Mouse (Mus musculus) limb, embryonic 14.5 days (tissue): ENCODE measurements around the gene Syne2. TPM values are rescaled to one million over a fixed set of nuclear protein-coding genes. Genes with fewer than 3 reads are reported as not detected.

Experiments
- ATAC-seq: fragments of 200-750 bp; cut with Nextera tagmentation; 2 replicates; pipeline ENCODE4 v1.8.0; 2017; ENCODE audit warnings: low read depth, moderate number of reproducible peaks, moderate TSS enrichment; ENCODE audit not compliant: low FRiP score
- DNase-seq: peaks from one replicate; pipeline ENCODE4 v3.0.0-alpha.2; 2015; ENCODE audit warnings: low spot score
- H3K27ac ChIP-seq: fragments of 300-500 bp; sonication (generic); replicated peaks from 2 replicates; pipeline ENCODE4 v1.5.1; 2014; ENCODE audit warnings: low read depth, mild to moderate bottlenecking, low read length, moderate library complexity, mixed read lengths
- H3K27me3 ChIP-seq: fragments of 300-500 bp; sonication (generic); 2 replicates; pipeline ENCODE4 v1.6.1; 2014; ENCODE audit warnings: low read length, mixed read lengths; ENCODE audit not compliant: control insufficient read depth, insufficient read depth
- H3K36me3 ChIP-seq: fragments of 300-500 bp; sonication (generic); 2 replicates; pipeline ENCODE4 v1.6.1; 2014; ENCODE audit warnings: mild to moderate bottlenecking, low read length, moderate library complexity, mixed read lengths; ENCODE audit not compliant: control insufficient read depth, insufficient read depth
- H3K4me1 ChIP-seq: fragments of 300-500 bp; sonication (generic); 2 replicates; pipeline ENCODE4 v1.6.1; 2014; ENCODE audit warnings: antibody characterized with exemption, low read length, mixed read lengths; ENCODE audit not compliant: control insufficient read depth, insufficient read depth
- H3K4me2 ChIP-seq: fragments of 300-500 bp; sonication (generic); replicated peaks from 2 replicates; pipeline ENCODE4 v1.6.1; 2014; ENCODE audit warnings: low read depth, mild to moderate bottlenecking, low read length, moderate library complexity; ENCODE audit not compliant: severe bottlenecking
- H3K4me3 ChIP-seq: fragments of 300-500 bp; sonication (generic); replicated peaks from 2 replicates; pipeline ENCODE4 v1.5.1; 2014; ENCODE audit warnings: low read length
- H3K9ac ChIP-seq: fragments of 300-500 bp; sonication (generic); 2 replicates; pipeline ENCODE4 v1.6.1; 2014; ENCODE audit warnings: mild to moderate bottlenecking, low read depth, low read length, moderate library complexity; ENCODE audit not compliant: severe bottlenecking
- H3K9me3 ChIP-seq: fragments of 300-500 bp; sonication (generic); 2 replicates; pipeline ENCODE4 v1.6.1; 2016; ENCODE audit warnings: low read length; ENCODE audit not compliant: control insufficient read depth
- POLR2A ChIP-seq: fragments of 200-500 bp; IDR thresholded peaks from 2 replicates; pipeline ENCODE4 v1.8.0; 2012; ENCODE audit warnings: inconsistent platforms, mild to moderate bottlenecking, moderate library complexity, borderline replicate concordance; ENCODE audit not compliant: insufficient read depth, insufficient read length; ENCODE audit errors: extremely low read depth
- WGBS: fragments of 180-500 bp; shearing (Covaris S2); extraction: QIAGEN DNeasy Blood & Tissue Kit; methylation state at CpG from one replicate; pipeline ENCODE4 v1.1.7; 2014; 5-methylcytosine and 5-hydroxymethylcytosine counted together
- polyA plus RNA-seq, 2 experiments: library from polyadenylated mRNA; depleted of rRNA in 1 of 2; stranded (reverse) in 1 of 2; unstranded in 1 of 2; fragments of >200 nt; fragmentation: Nextera tagmentation in 1 of 2; extraction: Ambion mirVana in 1 of 2; gene quantifications; 2 replicates each; pipeline versions ENCODE4 v1.2.1 to v1.2.3; 2012 to 2014

Syne2 gene
- polyA plus RNA-seq, 2 experiments: 41.5 to 48.0 TPM

DNA sequence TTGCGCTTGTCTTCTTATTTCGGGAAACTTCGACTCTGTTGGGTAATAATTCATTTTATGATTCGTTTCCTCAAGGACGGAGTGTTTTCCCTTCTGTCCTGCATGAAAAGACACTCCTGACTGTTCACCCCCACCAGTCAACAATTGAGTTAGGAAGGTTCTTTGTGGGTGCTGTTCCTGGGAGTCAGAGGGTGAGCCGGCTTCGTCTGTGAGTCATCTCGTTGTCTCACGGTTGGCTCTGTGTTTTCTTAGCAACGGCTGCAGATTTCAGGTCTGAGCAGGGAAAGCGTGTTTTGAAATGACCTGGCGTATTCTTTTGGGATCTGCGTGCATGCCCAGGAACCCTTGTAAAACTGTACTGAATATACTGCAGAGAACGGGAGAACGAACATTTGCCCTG is 9.8 kb downstream of the Syne2 start:
- Histone ChIP-seq H3K27me3 (no peaks in the 10 kb centered on the region), H3K9me3 (no peaks in the 10 kb centered on the region), H3K4me3 (no peak overlapping the region), H3K9ac (no peak overlapping the region), H3K27ac (no peak overlapping the region), H3K36me3 (no peaks in the 10 kb centered on the region), H3K4me2 (0 out of 2 replicates have a peak overlapping the region, but pooled peaks have one; percentile 15), H3K4me1 (peaks cover 28% of the 10 kb centered on the region)
- no peak for TF ChIP-seq POLR2A
- ATAC-seq (no peak), DNase-seq (no peak)
- WGBS: 49% methylated on average over 15 of the region's 15 CpGs

DNA sequence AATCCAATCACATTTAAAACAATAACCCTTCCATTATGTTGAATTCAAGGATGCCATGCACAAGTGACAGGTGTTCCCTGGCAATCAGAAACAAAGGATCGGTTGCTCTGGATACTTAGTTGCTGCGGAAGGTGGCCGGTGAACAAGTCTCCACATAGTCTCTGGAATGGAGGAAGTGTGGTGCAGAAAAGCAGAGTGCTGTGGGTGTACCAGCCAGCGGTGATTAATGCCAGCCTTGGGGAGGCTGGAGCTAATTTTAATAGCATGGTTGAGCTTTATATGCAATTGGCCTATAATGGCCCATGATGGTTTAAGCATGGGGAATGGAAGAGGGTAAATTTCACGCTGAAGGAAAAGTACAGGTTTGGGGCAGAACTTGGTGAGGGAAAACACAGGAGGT is 11.7 kb downstream of the Syne2 start:
- H3K9me3 ChIP-seq: no peaks in the 10 kb centered on the region
- DNase-seq (no peak), ATAC-seq (no peak)
- H3K4me2 ChIP-seq: no peak overlapping the region
- H3K4me3 ChIP-seq: no peak overlapping the region
- H3K27me3 ChIP-seq: no peaks in the 10 kb centered on the region
- peaks cover 44% of the 10 kb centered on the region for H3K4me1 ChIP-seq
- H3K27ac ChIP-seq: no peak overlapping the region
- TF ChIP-seq POLR2A: no peak
- no peak overlapping the region for H3K9ac ChIP-seq
- H3K36me3 ChIP-seq: no peaks in the 10 kb centered on the region
- 44% methylated on average over 5 of the region's 5 CpGs for WGBS

GRCm38 (mm10) chr12:75833149-75833959 is 15.4 kb downstream of the Syne2 start:
- DNase-seq (no peak), ATAC-seq (no peak; the same call in 1 of the 2 replicates)
- Histone ChIP-seq H3K4me3 (no peak overlapping the region), H3K4me2 (peak overlapping the region; percentile 30), H3K9me3 (no peaks in the 10 kb centered on the region), H3K9ac (no peak overlapping the region), H3K27ac (no peak overlapping the region), H3K27me3 (no peaks in the 10 kb centered on the region), H3K4me1 (peaks cover 35% of the 10 kb centered on the region), H3K36me3 (no peaks in the 10 kb centered on the region)
- 38% methylated on average over 12 of the region's 12 CpGs for WGBS
- no peak for TF ChIP-seq POLR2A

DNA sequence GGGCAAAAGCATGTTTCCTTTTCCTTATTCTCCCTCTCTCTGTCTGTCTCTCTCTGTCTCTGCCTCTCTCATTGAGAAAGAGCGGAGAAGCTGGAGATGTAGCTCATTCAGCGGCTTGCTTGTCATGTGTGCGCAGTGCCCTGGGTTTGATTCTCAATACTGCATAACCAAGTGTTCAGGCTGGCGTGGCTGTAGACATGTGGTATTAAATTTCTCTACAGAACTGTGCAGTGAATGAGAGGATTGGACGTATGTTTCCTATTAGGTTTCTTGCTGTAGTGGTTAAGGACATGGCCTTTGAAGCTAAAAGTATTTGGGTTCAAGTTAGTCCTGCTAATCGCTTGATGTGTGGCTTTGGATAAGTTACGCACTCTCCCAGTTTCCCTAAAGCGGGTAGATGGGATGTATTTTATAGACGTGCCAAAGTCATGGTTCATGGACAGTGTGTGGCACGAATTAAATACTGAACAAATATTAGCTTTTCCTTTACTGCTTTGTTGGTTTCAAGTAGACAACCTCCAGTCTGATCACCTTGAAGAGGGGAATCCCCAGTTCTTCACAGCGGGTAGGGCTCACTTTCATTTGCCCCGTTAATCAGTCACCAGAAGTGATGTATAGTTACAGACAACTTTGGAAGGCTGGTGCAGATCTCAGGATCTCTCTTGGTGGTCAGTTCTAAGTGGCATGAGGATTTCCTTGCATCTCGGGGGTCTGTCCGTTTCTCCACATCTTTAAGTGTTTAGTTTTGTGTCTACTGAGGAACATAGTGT is 16.2 kb downstream of the Syne2 start:
- ATAC-seq: peak; percentile 28; the same call in 1 of the 2 replicates

DNA sequence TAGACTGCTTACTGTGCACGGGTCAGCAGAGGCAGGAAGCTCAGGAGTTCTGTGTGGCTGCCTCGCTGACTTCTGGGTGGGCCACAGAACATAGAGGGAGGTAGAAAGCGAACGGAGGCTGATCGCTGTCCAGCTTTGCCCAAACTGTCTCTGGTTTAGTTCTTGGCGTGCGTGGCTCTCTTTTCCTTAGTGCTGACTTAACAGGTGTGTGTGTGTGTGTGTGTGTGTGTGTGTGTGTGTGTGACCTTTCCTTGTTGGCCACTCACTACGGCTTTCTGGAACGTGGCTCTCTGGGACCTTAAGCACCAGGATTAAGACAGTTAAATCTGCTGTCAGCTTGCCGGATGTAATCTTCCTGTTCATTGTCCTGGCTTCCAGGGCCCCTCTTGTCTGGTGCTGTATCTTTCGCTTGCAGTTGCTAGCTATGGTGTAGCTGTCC is 18.6 kb downstream of the Syne2 start:
- DNase-seq (no peak), ATAC-seq (no peak)
- 33% methylated on average over 11 of the region's 11 CpGs for WGBS

More for the DNA sequence above, 16.2 kb downstream of the Syne2 start:
- DNase-seq: peak; percentile 71
- Histone ChIP-seq H3K9ac (no peak overlapping the region), H3K9me3 (no peaks in the 10 kb centered on the region), H3K4me2 (peak overlapping the region; percentile 30), H3K4me1 (peaks cover 35% of the 10 kb centered on the region), H3K27me3 (no peaks in the 10 kb centered on the region), H3K36me3 (no peaks in the 10 kb centered on the region), H3K4me3 (no peak overlapping the region), H3K27ac (no peak overlapping the region)
- no peak for TF ChIP-seq POLR2A
- 23% methylated on average over 14 of the region's 14 CpGs for WGBS

More for the DNA sequence above, 18.6 kb downstream of the Syne2 start:
- no peak overlapping the region for H3K27ac ChIP-seq
- H3K27me3 ChIP-seq: no peaks in the 10 kb centered on the region
- peaks cover 31% of the 10 kb centered on the region for H3K4me1 ChIP-seq
- H3K9me3 ChIP-seq: no peaks in the 10 kb centered on the region
- 0 out of 2 replicates have a peak overlapping the region, but pooled peaks have one; percentile 2 for H3K4me2 ChIP-seq
- H3K4me3 ChIP-seq: no peak overlapping the region
- H3K36me3 ChIP-seq: no peaks in the 10 kb centered on the region
- H3K9ac ChIP-seq: no peak overlapping the region
- TF ChIP-seq POLR2A: no peak
